Mouse (Mus musculus) liver, embryonic 13.5 days (tissue): ENCODE measurements at regions not wholly inside any gene's neighbourhood (a gene's known extent, or its start where the extent isn't known, plus 50 kb on each side); places are given as distances from the start of the nearest gene placed in this dataset.

Source experiments
- ATAC-seq: fragments of 200-750 bp; cut with Nextera tagmentation; 2 replicates; pipeline ENCODE4 v1.8.0; 2017; ENCODE audit warnings: low read depth, mild to moderate bottlenecking, moderate number of reproducible peaks, moderate library complexity
- DNase-seq: peaks from one replicate; pipeline ENCODE4 v3.0.0; 2022
- H3K27ac ChIP-seq: fragments of 300-500 bp; sonication (generic); 2 replicates; pipeline ENCODE4 v1.5.1; 2015; ENCODE audit warnings: moderate library complexity, mild to moderate bottlenecking, inconsistent platforms
- H3K27me3 ChIP-seq: fragments of 300-500 bp; sonication (generic); 2 replicates; pipeline ENCODE4 v1.6.1; 2015; ENCODE audit warnings: mild to moderate bottlenecking, inconsistent platforms
- H3K36me3 ChIP-seq: fragments of 300-500 bp; sonication (generic); 2 replicates; pipeline ENCODE4 v1.6.1; 2015; ENCODE audit warnings: mild to moderate bottlenecking, inconsistent platforms
- H3K4me1 ChIP-seq: fragments of 300-500 bp; sonication (generic); replicated peaks from 2 replicates; pipeline ENCODE4 v1.6.1; 2015; ENCODE audit warnings: inconsistent platforms
- H3K4me2 ChIP-seq: fragments of 300-500 bp; sonication (generic); 2 replicates; pipeline ENCODE4 v1.6.1; 2015; ENCODE audit warnings: inconsistent platforms, mild to moderate bottlenecking, moderate library complexity
- H3K4me3 ChIP-seq: fragments of 300-500 bp; sonication (generic); replicated peaks from 2 replicates; pipeline ENCODE4 v1.5.1; 2015; ENCODE audit warnings: mild to moderate bottlenecking, inconsistent platforms
- H3K9ac ChIP-seq: fragments of 300-500 bp; sonication (generic); 2 replicates; pipeline ENCODE4 v1.6.1; 2015; ENCODE audit warnings: mild to moderate bottlenecking, inconsistent platforms
- H3K9me3 ChIP-seq: fragments of 300-500 bp; sonication (generic); replicated peaks from 2 replicates; pipeline ENCODE4 v1.6.1; 2016; ENCODE audit warnings: inconsistent platforms
- WGBS: fragments of 180-500 bp; shearing (Covaris S2); methylation state at CpG from one replicate; pipeline ENCODE4 v1.1.7; 2015; ENCODE audit not compliant: insufficient replicate concordance; 5-methylcytosine and 5-hydroxymethylcytosine counted together

GRCm38 (mm10) chr9:94016747-94017487 is 521.0 kb downstream of the 1190002N15Rik start:
- H3K4me3 ChIP-seq, result no peak overlapping the region
- ATAC-seq (no peak), DNase-seq (no peak)
- H3K27ac ChIP-seq, result no peak overlapping the region
- no peaks in the 10 kb centered on the region for H3K4me1 ChIP-seq
- H3K36me3 ChIP-seq, result no peaks in the 10 kb centered on the region
- H3K9me3 ChIP-seq, result no peaks in the 10 kb centered on the region
- no peaks in the 10 kb centered on the region for H3K27me3 ChIP-seq
- no peak overlapping the region for H3K9ac ChIP-seq
- no peak overlapping the region for H3K4me2 ChIP-seq

- WGBS, result 41% methylated on average over 3 of the region's 3 CpGs
- no peak for ATAC-seq
Measured at GRCm38 (mm10) chr9:93992216-93992615, 545.7 kb downstream of the 1190002N15Rik start.

DNA sequence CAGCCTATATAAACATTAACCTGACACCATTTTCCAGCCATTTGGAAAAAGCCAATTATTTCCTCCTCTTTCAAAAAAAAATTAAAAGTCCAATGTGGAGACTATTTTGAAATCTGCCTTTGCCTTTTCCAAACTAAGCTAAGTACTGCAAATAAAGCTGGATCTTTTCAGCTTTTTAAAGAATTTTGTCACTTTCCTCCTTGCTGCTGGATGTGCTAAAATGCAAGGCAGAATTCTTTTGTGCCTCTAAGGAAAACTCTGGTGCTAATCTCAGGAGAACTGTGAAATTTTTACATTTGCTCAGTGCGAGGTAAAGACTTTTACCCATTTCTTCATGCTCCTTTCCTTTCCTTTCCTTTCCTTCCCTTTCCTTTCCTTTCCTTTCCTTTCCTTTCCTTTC is 546.7 kb downstream of the 1190002N15Rik start:
- Histone ChIP-seq H3K4me2 (no peak overlapping the region), H3K36me3 (no peaks in the 10 kb centered on the region), H3K9ac (no peak overlapping the region), H3K9me3 (no peaks in the 10 kb centered on the region), H3K27me3 (no peaks in the 10 kb centered on the region), H3K4me3 (no peak overlapping the region), H3K4me1 (no peaks in the 10 kb centered on the region), H3K27ac (no peak overlapping the region)
- WGBS, result 28% methylated on average over 1 of the region's 1 CpGs
- DNase-seq (no peak), ATAC-seq (no peak)

More at GRCm38 (mm10) chr9:93992216-93992615, 545.7 kb downstream of the 1190002N15Rik start:
- Histone ChIP-seq H3K4me1 (no peaks in the 10 kb centered on the region), H3K27ac (no peak overlapping the region), H3K4me2 (no peak overlapping the region), H3K9ac (no peak overlapping the region), H3K4me3 (no peak overlapping the region), H3K27me3 (no peaks in the 10 kb centered on the region), H3K9me3 (no peaks in the 10 kb centered on the region), H3K36me3 (no peaks in the 10 kb centered on the region)
- no peak for DNase-seq

DNA sequence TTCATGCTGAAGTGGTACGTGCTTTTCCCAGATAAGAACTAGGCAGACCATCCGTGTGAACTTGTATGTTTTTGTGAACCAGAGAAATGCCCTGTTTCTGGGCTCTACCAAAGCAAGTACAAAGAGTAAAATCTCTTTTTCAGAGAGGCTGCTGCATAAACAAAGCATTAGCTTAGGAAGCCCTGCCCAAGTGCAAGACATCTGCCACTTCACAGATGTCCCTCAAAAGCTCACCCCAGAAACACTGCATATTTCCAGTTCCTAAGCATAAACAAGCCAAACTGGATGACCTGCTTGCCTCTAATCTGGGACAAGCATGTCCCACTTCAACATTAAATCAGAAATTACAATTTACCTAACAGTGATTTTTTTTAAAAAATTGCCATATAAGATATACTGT is 556.7 kb downstream of the 1190002N15Rik start:
- DNase-seq, result no peak
- no peak for ATAC-seq
- no peak overlapping the region for H3K9ac ChIP-seq
- H3K27me3 ChIP-seq, result no peaks in the 10 kb centered on the region
- WGBS, result 51% methylated on average over 2 of the region's 2 CpGs
- no peaks in the 10 kb centered on the region for H3K4me1 ChIP-seq
- no peaks in the 10 kb centered on the region for H3K9me3 ChIP-seq
- no peaks in the 10 kb centered on the region for H3K36me3 ChIP-seq
- H3K4me3 ChIP-seq, result no peak overlapping the region
- no peak overlapping the region for H3K4me2 ChIP-seq
- H3K27ac ChIP-seq, result no peak overlapping the region

DNA sequence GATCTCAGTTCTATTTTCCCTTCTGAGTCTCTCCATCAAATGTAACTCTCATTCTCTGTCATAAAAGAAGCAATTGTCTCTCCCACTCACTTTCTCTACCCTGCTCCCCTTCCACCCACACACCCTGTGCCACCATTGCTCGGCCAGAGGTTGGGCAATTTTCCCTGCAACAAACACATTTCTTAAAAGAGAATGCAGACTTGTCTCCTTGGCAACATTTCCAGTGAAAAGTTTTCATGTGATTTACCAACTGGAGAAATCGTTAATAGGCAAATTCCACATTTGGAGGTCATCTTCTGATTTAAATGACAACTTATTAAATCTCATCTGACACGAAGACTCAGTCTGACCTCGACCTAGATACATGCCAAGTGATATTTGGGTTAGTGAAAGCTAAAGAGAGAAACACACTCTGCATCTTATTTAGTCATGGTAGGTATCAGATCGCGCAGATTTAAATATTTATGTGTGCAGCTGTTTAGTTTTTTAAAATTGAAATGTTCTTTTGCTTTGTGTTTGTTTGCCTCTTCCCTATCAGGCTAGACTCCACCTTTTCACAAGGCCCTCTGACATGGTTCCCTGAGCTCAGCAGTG is 568.1 kb downstream of the 1190002N15Rik start:
- ATAC-seq, result no peak
- no peaks in the 10 kb centered on the region for H3K4me1 ChIP-seq
- no peaks in the 10 kb centered on the region for H3K9me3 ChIP-seq
- no peak overlapping the region for H3K27ac ChIP-seq
- 59% methylated on average over 6 of the region's 6 CpGs for WGBS
- H3K36me3 ChIP-seq, result no peaks in the 10 kb centered on the region
- no peak for DNase-seq
- no peak overlapping the region for H3K4me3 ChIP-seq
- no peaks in the 10 kb centered on the region for H3K27me3 ChIP-seq
- H3K9ac ChIP-seq, result no peak overlapping the region
- H3K4me2 ChIP-seq, result no peak overlapping the region

GRCm38 (mm10) chr9:93969118-93969517 is 568.8 kb downstream of the 1190002N15Rik start:
- H3K4me2 ChIP-seq, result no peak overlapping the region
- WGBS, result 78% methylated on average over 5 of the region's 5 CpGs
- no peaks in the 10 kb centered on the region for H3K4me1 ChIP-seq
- no peak for DNase-seq
- no peak for ATAC-seq
- no peak overlapping the region for H3K4me3 ChIP-seq
- no peaks in the 10 kb centered on the region for H3K27me3 ChIP-seq
- H3K27ac ChIP-seq, result no peak overlapping the region
- H3K36me3 ChIP-seq, result no peaks in the 10 kb centered on the region
- no peak overlapping the region for H3K9ac ChIP-seq
- H3K9me3 ChIP-seq, result no peaks in the 10 kb centered on the region

DNA sequence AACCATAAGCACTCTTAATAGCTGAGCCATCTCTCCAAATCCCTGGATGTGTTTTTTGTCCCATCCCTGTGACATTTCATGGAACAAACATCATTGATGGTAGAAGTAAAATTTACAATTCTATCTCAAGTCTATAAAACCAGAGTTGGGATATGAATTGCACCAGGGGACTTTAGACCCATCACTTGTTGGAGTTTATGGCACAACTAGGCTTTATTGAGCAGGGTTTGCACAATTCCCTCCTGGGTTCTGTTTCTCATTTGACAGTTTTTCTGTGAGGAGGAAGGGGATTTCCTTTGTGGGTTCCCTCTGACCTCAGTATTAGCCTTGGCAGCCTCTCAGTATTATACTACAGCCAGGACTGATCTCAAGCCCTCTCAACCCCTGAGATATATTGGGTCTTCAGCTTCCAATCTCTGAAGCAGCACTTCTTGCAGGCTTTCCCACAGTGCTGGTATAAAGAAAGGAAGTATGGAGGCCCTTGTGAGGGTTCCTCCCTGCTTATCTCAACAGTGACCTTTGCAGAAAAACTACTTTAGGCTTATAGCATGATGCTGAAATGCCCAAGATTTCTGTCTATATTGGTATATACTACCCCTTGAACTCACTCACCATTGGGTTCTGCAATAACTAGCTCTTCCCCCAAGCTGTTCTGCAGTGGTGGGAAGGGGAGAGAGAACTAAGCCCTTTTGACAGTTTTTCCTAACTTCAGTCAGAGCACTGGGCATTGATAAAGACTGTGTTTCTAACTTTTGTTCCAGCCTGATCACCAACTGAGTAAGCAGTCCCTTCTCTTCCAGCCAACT is 582.4 kb downstream of the 1190002N15Rik start:
- Histone ChIP-seq H3K4me3 (no peak overlapping the region), H3K27ac (no peak overlapping the region), H3K9ac (no peak overlapping the region), H3K4me2 (no peak overlapping the region), H3K9me3 (no peaks in the 10 kb centered on the region), H3K4me1 (no peaks in the 10 kb centered on the region), H3K27me3 (no peaks in the 10 kb centered on the region), H3K36me3 (no peaks in the 10 kb centered on the region)
- ATAC-seq (no peak), DNase-seq (no peak)

DNA sequence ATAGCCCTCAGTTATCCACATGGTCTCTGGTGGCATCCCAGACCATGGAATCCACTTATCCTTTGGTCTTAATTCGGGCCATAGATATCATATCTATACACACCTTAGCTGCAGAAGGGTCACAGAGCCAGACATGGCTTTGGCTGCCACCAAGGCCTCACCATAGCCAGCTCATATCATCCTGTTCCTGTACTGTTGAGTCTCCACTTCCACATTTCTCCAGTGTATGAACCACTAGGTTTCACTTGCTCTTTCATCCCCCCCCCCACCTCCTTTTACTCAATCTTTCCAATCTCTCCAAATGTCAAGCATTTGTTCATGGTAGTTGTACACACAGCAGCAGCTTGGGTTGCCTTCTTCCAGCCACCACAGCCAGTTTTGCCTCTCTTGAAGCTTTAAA is 589.2 kb downstream of the 1190002N15Rik start:
- Histone ChIP-seq H3K36me3 (no peaks in the 10 kb centered on the region), H3K4me3 (no peak overlapping the region), H3K4me1 (no peaks in the 10 kb centered on the region), H3K27me3 (no peaks in the 10 kb centered on the region), H3K4me2 (no peak overlapping the region), H3K9me3 (no peaks in the 10 kb centered on the region), H3K9ac (no peak overlapping the region), H3K27ac (no peak overlapping the region)
- 40% methylated on average over 1 of the region's 1 CpGs for WGBS
- DNase-seq (no peak), ATAC-seq (no peak)

DNA sequence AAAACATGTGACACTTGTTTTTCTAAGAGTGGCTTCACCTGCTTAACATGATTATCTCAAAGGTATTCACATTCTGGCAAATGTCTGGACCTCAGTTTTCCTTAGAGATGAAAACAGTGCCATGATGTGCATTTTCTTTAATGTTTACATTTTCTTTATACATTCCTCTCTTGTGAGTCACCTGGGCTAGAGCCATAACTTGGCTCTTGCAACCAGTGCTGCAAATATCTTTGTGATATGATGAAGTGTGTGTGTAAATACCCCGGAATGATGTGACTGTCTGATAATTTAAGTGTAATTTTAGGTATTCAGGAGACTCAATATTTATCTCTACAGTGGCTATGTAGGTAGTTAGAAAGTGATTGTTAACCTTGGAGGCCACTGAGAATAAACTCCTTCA is 590.8 kb downstream of the 1190002N15Rik start:
- H3K4me2 ChIP-seq, result no peak overlapping the region
- no peak overlapping the region for H3K27ac ChIP-seq
- H3K4me1 ChIP-seq, result no peaks in the 10 kb centered on the region
- H3K4me3 ChIP-seq, result no peak overlapping the region
- H3K27me3 ChIP-seq, result no peaks in the 10 kb centered on the region
- no peaks in the 10 kb centered on the region for H3K9me3 ChIP-seq
- 50% methylated on average over 1 of the region's 1 CpGs for WGBS
- H3K36me3 ChIP-seq, result no peaks in the 10 kb centered on the region
- DNase-seq, result no peak
- ATAC-seq, result no peak
- no peak overlapping the region for H3K9ac ChIP-seq

- Histone ChIP-seq H3K4me3 (no peak overlapping the region), H3K4me2 (no peak overlapping the region), H3K27ac (no peak overlapping the region), H3K27me3 (no peaks in the 10 kb centered on the region), H3K9ac (no peak overlapping the region), H3K9me3 (no peaks in the 10 kb centered on the region), H3K4me1 (no peaks in the 10 kb centered on the region), H3K36me3 (no peaks in the 10 kb centered on the region)
- no peak for ATAC-seq
- 48% methylated on average over 3 of the region's 3 CpGs for WGBS
- DNase-seq, result no peak
Measured at GRCm38 (mm10) chr9:93940193-93940592, 597.7 kb downstream of the 1190002N15Rik start.

GRCm38 (mm10) chr9:93930684-93931083 is 607.2 kb downstream of the 1190002N15Rik start:
- H3K4me1 ChIP-seq, result no peaks in the 10 kb centered on the region
- no peak overlapping the region for H3K4me2 ChIP-seq
- H3K9me3 ChIP-seq, result no peaks in the 10 kb centered on the region
- no peaks in the 10 kb centered on the region for H3K36me3 ChIP-seq
- no peak for DNase-seq
- H3K27me3 ChIP-seq, result no peaks in the 10 kb centered on the region
- no peak overlapping the region for H3K4me3 ChIP-seq
- no peak overlapping the region for H3K27ac ChIP-seq
- H3K9ac ChIP-seq, result no peak overlapping the region
- 60% methylated on average over 2 of the region's 2 CpGs for WGBS
- no peak for ATAC-seq
